Mouse (Mus musculus): ENCODE measurements around the gene Ap2b1.

DNA sequence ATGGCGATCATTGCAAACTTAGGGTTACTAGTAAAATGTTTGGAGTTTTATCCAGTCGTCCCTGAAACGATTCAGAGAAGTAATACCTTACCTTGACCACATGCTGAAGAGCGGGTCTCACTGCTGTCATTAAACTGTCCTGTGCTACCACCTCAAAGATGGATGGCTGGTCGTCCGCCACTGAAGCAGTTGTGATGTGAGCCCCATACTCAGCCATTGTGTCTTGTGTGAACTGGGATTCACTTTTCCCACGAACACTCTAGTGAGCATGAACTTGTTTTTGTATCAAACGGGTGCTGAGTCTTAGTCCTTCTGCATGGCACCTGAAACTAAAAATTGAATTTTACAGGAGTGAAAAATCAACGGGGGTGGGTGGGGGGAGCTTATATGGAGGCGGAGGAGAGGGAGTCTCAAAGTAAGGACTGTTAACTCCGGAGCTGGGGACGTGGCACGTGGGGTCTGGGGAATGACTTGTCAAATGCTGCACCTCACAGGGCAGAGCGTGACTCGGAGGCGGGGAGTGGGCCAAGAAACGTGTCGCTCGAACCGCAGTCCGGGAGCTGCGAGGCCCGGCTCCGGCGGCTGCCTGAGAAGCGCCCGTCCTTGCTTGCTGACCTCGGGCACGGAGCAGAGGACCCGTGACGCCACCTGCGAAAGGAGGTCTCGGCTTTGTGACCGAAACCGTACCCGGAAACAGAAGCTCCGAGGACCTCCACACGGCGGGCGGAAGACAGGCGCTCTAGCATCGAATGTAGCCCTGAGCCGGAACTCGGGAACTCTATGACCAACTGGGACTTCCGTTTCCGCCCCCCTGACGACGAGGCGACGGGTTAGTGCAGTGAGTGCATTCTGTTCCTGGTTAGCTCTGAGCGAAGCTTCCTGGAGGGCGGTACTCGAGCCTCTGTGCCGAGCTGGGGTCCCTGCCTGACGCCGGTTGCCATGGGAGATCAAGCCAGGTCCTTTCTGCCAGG lies at the start of gene Ap2b1:
- peak; percentile 9; the same call in 1 of the 2 replicates for TF ChIP-seq CTCF (IDR thresholded peaks at IDR 0.05)
- peak; percentile 76; the same call in 1 of the 2 replicates for TF ChIP-seq EP300 (IDR thresholded peaks at IDR 0.05; ENCODE audit: insufficient read depth, low read depth, low read length)

All from heart, adult 2 months (tissue).